Mouse (Mus musculus) testis, adult 2 months (tissue): ENCODE measurements around the gene Sdr9c7. TPM values are rescaled to one million over a fixed set of nuclear protein-coding genes. Genes with fewer than 3 reads are reported as not detected.
A peak's percentile ranks its signal among the peaks of the same experiment; 100 is the strongest.

Experiments used
- H3K27ac ChIP-seq: fragments of 200-500 bp; 2 replicates; pipeline ENCODE4 v1.5.1; 2012; ENCODE audit warnings: low read depth, low read length; ENCODE audit not compliant: control insufficient read depth, insufficient read depth
- H3K27me3 ChIP-seq: fragments of 200-500 bp; 2 replicates; pipeline ENCODE4 v1.6.1; 2012; ENCODE audit warnings: mild to moderate bottlenecking, low read length, moderate library complexity; ENCODE audit not compliant: control insufficient read depth, insufficient read depth
- H3K36me3 ChIP-seq: fragments of 200-500 bp; 2 replicates; pipeline ENCODE4 v1.6.1; 2012; ENCODE audit warnings: mild to moderate bottlenecking, low read length; ENCODE audit not compliant: control insufficient read depth, insufficient read depth
- H3K4me1 ChIP-seq: fragments of 200-500 bp; 2 replicates; pipeline ENCODE4 v1.6.1; 2012; ENCODE audit warnings: low read length; ENCODE audit not compliant: control insufficient read depth, insufficient read depth
- H3K4me3 ChIP-seq: fragments of 200-500 bp; 2 replicates; pipeline ENCODE4 v1.5.1; 2012; ENCODE audit warnings: low read depth, mild to moderate bottlenecking, low read length, moderate library complexity, mixed read lengths; ENCODE audit not compliant: control insufficient read depth
- CTCF ChIP-seq: fragments of 200-500 bp; IDR thresholded peaks from 2 replicates; pipeline ENCODE4 v1.5.1; 2012; ENCODE audit warnings: low read depth, mild to moderate bottlenecking, inconsistent platforms, low read length, moderate library complexity; ENCODE audit not compliant: control insufficient read depth, insufficient read depth, insufficient replicate concordance
- POLR2A ChIP-seq: fragments of 200-500 bp; IDR thresholded peaks from 2 replicates; pipeline ENCODE4 v1.6.1; 2012; ENCODE audit warnings: low read depth, mild to moderate bottlenecking, inconsistent platforms, low read length, moderate library complexity; ENCODE audit not compliant: control insufficient read depth
- polyA plus RNA-seq: library from polyadenylated mRNA; depleted of rRNA; stranded (reverse); fragments of >200 nt; gene quantifications from 2 replicates; pipeline ENCODE4 v1.2.3, GENCODE M21; 2012; rRNA removed

Sdr9c7 gene
- polyA plus RNA-seq, 1 experiment, result 0.38 TPM

DNA sequence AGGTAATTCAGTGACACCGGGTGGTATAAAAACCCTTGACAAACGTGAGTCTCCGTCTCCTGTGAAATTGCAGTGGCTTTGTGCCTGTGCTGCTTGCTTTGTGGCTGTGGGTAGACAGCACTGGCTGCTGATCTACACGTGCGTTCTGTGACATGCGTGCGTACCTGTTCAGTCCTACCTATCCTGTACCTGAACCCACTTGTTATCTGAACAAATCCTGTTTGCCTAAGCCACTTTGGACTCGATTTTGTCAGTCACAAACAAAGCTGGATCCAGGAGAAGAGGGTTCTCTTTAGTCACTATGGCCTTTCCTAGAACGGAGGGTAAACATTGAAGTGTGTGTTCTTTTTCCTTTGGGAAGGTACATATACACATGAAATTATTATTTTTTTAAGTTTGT is 53.1 kb downstream of the Sdr9c7 start:
- H3K4me3 ChIP-seq, result no peak overlapping the region
- TF ChIP-seq CTCF (no peak), POLR2A (no peak)
- peaks cover 5% of the 10 kb centered on the region for H3K4me1 ChIP-seq
- no peaks in the 10 kb centered on the region for H3K36me3 ChIP-seq
- no peak overlapping the region for H3K27ac ChIP-seq
- no peaks in the 10 kb centered on the region for H3K27me3 ChIP-seq

DNA sequence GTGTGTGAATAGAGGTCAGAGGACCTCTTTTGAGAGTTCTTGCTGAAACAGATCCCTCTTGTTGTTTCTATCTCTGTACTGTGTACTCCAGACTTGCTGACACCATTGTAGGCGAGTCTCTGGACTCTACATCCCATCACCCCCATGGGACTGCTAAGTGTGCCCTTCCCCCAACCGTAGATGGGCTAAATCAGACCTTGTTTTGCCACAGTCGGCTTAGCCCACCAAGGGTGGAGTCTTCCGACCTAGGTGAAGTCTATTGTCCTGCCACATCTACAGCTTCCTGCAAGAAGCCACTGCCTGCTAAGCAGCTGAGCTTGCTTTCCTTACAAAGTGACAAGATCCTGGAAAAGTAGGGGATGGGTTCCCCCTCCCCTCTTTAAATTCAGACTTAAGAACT is 53.5 kb downstream of the Sdr9c7 start:
- H3K27me3 ChIP-seq, result no peaks in the 10 kb centered on the region
- no peaks in the 10 kb centered on the region for H3K36me3 ChIP-seq
- H3K4me1 ChIP-seq, result peaks cover 7% of the 10 kb centered on the region
- H3K4me3 ChIP-seq, result peak overlapping the region; percentile 13; the same call in 1 of the 2 replicates
- H3K27ac ChIP-seq, result no peak overlapping the region
- TF ChIP-seq POLR2A (no peak), CTCF (no peak)

DNA sequence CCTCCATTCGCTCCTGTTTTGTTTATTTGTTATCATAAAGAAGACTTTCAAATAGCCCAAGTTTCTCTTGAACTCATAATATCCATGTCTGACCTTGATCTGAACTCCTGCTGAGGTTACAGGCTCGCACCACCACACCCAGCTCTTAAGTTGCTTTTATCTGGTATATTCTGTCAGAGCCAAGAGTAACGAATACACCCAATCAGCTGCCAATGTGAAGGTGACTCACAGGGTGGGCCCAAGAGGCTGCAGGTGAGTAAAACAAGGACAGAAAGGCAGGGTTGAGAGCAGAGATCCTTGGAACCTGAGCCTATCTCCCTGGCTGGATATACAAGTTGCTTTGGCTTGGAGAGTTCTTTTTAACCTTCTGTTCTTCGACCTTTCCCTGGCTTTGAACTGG is 56.7 kb downstream of the Sdr9c7 start:
- H3K4me1 ChIP-seq, result peaks cover 7% of the 10 kb centered on the region
- H3K27me3 ChIP-seq, result no peaks in the 10 kb centered on the region
- H3K4me3 ChIP-seq, result no peak overlapping the region
- H3K27ac ChIP-seq, result no peak overlapping the region
- no peaks in the 10 kb centered on the region for H3K36me3 ChIP-seq
- no peak for TF ChIP-seq CTCF

DNA sequence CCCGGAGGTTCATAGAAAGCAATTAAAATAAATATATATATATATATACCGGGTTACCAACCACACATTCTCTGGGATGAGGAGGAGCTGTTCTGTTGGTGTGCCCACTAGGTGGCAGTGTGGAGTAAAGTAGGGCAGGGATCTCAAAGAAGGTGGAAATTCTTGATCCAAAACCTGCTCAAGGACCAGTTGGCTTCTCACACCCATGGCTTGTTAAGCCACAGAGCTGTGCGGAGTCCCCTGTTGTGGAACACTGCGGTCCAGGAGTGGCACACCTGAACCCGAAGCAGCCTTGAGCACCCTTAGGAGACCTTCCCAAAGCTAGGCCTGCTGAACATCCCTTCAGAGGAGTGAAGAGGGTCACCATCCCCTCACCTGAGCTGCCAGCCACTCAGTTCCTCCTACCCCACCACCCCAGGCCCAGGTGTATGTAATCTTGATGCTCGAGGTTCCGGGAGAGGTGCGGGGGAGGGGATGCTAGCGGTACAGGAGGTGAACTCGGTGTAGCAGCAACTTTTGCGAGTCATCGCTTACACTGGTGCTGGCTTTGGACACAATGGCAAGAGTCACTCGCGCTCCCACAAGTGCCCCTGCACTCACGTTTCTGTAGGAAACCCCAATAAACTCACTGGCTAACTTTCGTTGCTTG is 58.0 kb downstream of the Sdr9c7 start:
- no peak overlapping the region for H3K27ac ChIP-seq
- TF ChIP-seq POLR2A, result no peak
- peak; percentile 30; the same call in 1 of the 2 replicates for TF ChIP-seq CTCF
- no peaks in the 10 kb centered on the region for H3K27me3 ChIP-seq
- H3K4me1 ChIP-seq, result peaks cover 5% of the 10 kb centered on the region
- H3K4me3 ChIP-seq, result no peak overlapping the region
- H3K36me3 ChIP-seq, result no peaks in the 10 kb centered on the region

DNA sequence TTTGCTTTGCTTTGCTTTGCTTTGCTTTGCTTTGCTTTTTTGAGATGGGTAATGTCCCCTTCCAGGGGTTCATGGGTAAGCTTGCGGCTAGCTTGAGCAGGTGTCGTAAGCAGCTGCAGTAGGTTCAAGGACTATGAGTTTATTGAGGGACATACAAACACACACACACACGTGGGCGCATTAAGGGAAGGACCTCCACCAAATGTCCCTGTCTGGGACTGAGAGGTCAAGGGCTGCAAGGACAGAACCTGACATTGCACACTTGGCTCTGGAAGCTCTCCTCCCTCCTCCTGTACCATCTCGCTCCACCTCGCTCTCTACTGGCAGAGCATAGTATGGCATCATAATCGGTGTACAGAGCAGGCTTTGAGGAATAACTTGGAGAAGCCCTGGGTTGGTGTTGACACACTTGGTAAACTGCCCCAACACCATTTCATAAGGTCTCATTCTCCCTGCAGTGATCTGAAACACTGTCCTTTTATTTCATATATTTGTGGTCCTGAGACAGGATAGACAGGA is 60.9 kb downstream of the Sdr9c7 start:
- TF ChIP-seq POLR2A (no peak), CTCF (no peak)
- Histone ChIP-seq H3K36me3 (no peaks in the 10 kb centered on the region), H3K4me3 (no peak overlapping the region)

More for the DNA sequence above, 60.9 kb downstream of the Sdr9c7 start:
- Histone ChIP-seq H3K27ac (no peak overlapping the region), H3K4me1 (peaks cover 5% of the 10 kb centered on the region), H3K27me3 (no peaks in the 10 kb centered on the region)

Other genes starting within 250 kb of the Sdr9c7 start
- gene Nemp1, start 231.6 kb upstream of the Sdr9c7 start, polyA plus RNA-seq, result 46.8 and 58.1 TPM in 2 replicates
- 24.6 and 26.2 TPM in 2 replicates for gene Nab2, start 229.9 kb upstream of the Sdr9c7 start, polyA plus RNA-seq
- 18.5 and 19.1 TPM in 2 replicates for gene Myo1a, start 193.3 kb upstream of the Sdr9c7 start, polyA plus RNA-seq
- not detected in 2 replicates for gene Tac2, start 174.0 kb upstream of the Sdr9c7 start, polyA plus RNA-seq
- gene Zbtb39, start 159.0 kb upstream of the Sdr9c7 start, polyA plus RNA-seq, result 3.8 and 4.4 TPM in 2 replicates
- 0.37 and 0.57 TPM in 2 replicates for gene Gpr182, start 146.8 kb upstream of the Sdr9c7 start, polyA plus RNA-seq
- 0.07 TPM in 2 replicates for gene Rdh1, start 138.8 kb upstream of the Sdr9c7 start, polyA plus RNA-seq
- not detected in 2 replicates for gene Rdh16f1, start 138.7 kb upstream of the Sdr9c7 start, polyA plus RNA-seq
- gene Rdh9, start 122.1 kb upstream of the Sdr9c7 start, polyA plus RNA-seq, result 0.11 and 0.23 TPM in 2 replicates
- 0.04 TPM in 2 replicates for gene Rdh16, start 97.4 kb upstream of the Sdr9c7 start, polyA plus RNA-seq
- not detected in 2 replicates for gene Rdh19, start 48.6 kb upstream of the Sdr9c7 start, polyA plus RNA-seq
- gene Rdh16f2, start 32.0 kb upstream of the Sdr9c7 start, polyA plus RNA-seq, result 0.23 and 0.26 TPM in 2 replicates
- gene Rdh7, start 9.7 kb upstream of the Sdr9c7 start, polyA plus RNA-seq, result not detected in 2 replicates
- gene Hsd17b6, start 109.1 kb downstream of the Sdr9c7 start, polyA plus RNA-seq, result not detected in 2 replicates
- 2.9 and 3.4 TPM in 2 replicates for gene Prim1, start 116.7 kb downstream of the Sdr9c7 start, polyA plus RNA-seq
- 229 and 234 TPM in 2 replicates for gene Naca, start 137.1 kb downstream of the Sdr9c7 start, polyA plus RNA-seq
- gene Ptges3, start 160.4 kb downstream of the Sdr9c7 start, polyA plus RNA-seq, result 41.6 and 42.7 TPM in 2 replicates
- 805 and 830 TPM in 2 replicates for gene Atp5b, start 184.8 kb downstream of the Sdr9c7 start, polyA plus RNA-seq
- 90.5 and 100 TPM in 2 replicates for gene Baz2a, start 193.1 kb downstream of the Sdr9c7 start, polyA plus RNA-seq